Mouse (Mus musculus) kidney, postnatal 25 days (tissue): ENCODE data around the gene Tent5c.

ENCODE experiments used
- DNase-seq, 2 experiments: peaks; one replicate each; pipeline ENCODE4 v3.0.0; 2021; ENCODE audit warnings: mixed read lengths in 2 of 2

Tent5c gene

DNA sequence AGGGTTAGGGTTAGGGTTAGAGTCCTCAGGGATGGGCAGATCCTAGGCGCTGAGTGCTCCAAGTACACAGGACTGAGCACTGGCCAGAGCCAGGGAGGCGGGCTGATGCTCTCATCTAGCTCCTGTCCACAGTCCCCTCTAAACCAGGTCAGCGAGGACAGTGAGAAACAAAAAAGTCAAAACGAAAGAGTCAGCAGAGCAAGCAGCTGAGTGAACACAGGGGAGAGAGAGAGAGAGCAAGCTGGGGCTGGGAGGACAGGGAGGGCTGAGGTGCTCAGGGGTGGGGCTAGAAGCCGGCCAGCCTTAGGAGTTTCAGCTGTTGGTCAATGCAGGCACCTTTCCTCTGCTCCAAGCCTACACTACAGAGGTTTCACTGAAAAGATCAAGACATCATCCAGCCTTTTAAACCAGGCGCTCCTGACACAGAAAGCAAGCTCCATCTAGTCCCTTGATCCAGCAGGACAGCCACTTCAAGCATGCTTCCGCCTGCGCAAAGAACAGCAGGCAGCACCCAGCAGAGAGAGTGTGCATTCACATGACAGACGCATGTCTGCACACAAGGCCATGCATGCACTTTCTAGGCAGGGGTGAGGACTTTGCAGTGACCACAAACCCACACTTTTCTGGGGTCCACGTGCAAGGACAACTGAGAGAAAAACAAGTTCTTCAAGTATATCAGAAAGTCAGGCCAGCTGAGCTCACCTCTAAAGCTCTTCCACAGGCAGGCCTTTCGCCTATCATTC is 3.6 kb downstream of the Tent5c start:
- DNase-seq: peak; percentile 28 to 65

GRCm38 (mm10) chr3:100482971-100483610 is 6.0 kb downstream of the Tent5c start:
- no peak for DNase-seq

GRCm38 (mm10) chr3:100482324-100482911 is 6.7 kb downstream of the Tent5c start:
- no peak for DNase-seq

DNA sequence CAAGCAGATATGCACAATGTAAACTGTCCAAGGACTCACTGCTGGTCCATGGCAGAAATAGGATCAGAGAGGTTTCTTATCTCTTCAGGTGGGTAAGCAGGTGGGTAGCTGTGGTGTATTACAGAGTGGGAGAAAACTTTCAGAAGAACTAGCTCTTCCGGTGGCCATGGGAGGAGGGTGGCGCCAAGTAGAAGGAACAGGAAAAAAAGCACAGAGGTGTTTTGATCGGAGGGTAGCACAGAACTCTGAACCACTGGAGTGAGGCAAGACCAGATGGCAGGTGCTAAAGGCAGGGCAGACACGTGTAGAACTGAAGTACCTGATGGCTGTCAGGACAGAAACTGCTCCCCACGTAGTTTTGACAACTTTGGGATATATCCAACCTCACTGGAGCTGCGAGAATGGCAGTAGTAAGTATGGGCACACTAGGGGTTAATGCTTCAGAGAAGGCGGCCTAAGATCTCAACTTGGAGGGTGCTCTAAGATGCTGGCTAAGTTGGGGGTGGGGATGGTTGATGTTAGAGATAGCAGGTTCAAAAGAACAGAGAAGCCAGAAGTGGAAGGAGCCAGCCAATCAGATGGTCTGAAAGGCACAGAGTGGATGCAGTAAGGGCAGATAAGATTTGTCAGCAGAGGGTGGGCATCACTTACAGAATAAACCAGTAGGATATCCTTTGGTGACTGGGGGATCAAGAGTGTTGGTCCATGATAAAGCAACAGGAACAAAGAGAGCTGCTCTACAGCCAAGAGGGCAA is 8.7 kb downstream of the Tent5c start:
- DNase-seq: no peak

DNA sequence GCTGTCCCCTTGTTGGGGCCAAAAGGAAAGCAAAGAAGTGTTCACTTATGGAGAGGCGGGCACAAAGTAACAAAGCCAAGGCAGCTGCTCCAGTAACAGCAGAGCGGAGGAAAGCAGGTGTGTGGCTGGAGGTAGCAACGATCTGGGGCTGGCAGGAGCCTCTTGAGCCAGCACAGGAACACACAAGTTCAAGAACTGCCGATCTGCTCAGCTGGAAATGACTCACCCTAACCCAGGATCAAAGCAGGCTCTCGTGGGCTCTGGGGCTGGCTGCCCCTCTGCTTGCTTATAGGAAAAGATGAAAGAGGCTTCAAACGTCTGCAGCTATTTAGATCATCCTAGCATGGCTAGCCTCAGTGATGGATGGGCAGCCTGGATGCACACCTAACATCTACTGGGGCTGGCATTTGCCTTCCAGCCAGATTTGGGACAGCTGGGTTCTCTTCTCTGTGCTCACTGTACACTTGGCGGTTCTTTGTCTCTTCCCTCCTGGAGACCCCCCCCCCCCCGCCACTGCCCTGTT is 14.1 kb downstream of the Tent5c start:
- no peak for DNase-seq

DNA sequence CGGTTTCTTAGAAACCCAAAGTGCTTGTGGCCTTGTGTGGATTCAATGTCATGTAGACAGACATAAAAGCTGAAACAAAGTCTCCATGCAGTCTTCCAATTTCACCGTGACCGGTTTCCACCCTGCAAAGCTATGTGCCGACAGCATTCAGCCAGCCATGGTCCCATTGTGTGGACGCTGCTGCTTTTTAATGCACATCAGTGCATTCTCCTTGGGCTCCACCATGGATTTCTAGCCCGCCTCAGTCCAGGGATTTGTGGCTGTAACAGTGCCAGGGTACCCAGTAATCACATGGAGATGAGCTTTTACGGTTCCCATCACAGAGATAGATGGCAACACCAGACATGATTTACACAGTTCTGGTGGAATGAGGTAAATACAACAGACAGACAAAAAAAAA is 14.6 kb downstream of the Tent5c start:
- DNase-seq: no peak

GRCm38 (mm10) chr3:100473146-100473545 is 16.0 kb downstream of the Tent5c start:
- DNase-seq: peak in 1 of 2 experiments; percentile 50

GRCm38 (mm10) chr3:100470902-100471301 is 18.2 kb downstream of the Tent5c start:
- no peak for DNase-seq

GRCm38 (mm10) chr3:100470101-100470500 is 19.0 kb downstream of the Tent5c start:
- DNase-seq: no peak

- no peak for DNase-seq
These were observed 22.6 kb downstream of the Tent5c start for GRCm38 (mm10) chr3:100466551-100466950.

DNA sequence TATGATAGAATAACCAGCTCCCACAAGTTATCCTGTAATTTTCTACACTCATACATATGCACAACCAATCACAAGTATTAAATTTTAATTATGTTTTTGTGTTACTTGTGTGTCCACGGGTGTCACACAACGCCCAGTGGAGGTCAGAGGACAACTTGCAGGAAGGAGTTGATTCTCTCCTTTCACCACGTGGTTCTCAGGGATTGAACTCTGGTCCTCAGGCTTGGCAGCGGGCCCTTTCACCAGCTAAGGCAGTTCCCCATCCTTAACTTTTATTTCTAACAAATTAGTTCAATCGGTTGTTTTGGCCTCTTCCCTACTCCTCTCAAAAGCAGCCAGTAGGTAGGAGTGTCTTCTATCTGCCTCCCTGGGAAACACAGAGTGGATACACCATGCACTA is 24.5 kb downstream of the Tent5c start:
- DNase-seq: peak; percentile 39 to 61

DNA sequence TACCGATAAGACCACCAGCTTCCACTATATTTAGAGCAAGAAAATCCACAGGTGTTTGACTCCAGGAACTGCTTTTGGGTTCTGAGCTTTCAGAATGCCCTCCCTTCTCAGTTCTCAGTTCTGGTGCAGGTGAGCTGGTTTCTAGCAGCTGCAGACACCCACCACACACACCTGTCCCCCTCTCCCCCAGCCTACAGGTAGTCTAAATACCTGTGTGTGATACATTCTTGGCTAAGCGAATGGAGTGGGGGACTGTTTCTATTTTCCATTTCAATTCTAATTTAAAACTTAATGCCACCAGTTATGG is 25.2 kb downstream of the Tent5c start:
- DNase-seq: no peak

DNA sequence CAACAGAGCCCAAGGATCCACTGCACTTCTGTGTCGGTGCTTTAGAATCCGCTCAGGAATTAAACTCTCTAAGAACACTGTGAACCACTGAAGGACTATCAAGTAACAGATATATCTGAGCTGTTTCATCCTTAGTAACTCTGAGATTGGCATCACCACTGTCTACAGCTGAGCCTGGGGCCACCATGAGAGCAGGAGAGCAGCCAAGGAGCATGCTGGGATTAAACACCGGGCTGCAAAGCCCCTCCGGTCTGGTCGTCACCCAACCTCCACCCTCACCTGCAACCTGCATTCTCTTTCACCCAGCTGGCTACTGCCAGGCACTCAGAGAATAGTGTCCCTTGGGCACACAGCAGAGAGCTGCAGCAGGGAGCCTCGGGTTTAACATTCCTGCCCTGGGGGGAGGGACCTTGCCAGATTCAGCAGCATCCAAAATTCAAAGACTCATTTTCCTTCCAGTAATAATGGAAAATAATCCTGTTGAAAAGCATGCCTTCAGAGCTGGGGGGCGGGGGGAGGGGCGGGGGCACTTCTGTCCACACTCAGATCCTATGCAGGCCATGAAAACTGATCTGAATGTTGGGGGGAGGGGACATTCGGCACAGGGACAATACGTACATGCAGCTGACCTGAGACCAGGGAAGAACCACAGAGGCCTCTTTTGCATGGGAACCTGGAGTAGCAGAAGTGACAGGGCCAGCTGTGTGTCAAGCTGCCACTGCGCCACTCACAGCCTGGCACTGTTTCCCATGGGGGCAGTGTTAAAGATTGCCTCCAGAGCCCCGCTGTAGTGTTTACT is 25.8 kb downstream of the Tent5c start:
- no peak for DNase-seq

DNA sequence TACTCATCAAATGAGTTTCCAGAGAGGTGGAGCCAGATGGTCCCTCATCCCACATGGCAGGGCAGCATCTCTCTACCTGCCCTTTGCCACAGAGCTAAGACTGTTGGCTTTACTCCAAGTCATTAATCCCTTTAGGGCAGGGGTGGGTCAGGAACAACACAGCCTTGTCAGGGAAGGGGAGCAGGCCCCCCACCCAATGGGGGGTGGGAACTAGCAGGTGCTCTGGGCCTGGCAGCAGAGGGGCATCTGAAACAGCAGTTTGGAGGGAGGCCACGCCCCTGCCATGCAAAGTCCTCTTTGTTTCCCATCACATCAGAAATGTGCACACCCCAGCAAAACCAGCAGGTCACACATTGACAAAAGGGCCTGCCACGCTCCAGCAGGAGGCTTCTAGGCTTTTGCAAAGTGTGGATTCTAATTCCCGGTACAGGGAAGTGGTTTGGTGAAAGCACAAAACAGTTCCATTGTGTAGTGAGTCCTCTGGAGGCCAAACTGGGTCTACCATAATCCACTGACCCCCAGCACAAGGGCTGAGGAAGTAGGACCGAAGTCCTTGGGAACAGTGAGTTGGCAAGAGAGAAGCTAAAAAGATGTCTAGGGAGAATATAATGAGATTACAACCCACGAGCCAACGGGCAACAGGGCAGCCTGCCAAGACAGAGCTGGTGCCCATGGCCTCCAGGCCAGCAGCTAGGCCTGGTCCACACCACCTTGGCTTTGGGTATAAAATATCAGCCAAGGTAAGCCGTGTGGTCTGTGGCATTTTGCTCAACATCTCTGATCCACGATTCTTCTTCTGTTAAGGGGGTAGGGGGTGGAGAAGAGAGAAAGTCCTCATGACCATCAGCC is 26.7 kb downstream of the Tent5c start:
- DNase-seq: peak; percentile 72 to 84

- no peak for DNase-seq
These were observed 28.6 kb downstream of the Tent5c start for GRCm38 (mm10) chr3:100460510-100460909.

GRCm38 (mm10) chr3:100443798-100444500 is 45.2 kb downstream of the Tent5c start:
- no peak for DNase-seq

- no peak for DNase-seq
These were observed 46.6 kb downstream of the Tent5c start for GRCm38 (mm10) chr3:100442499-100442898.

DNA sequence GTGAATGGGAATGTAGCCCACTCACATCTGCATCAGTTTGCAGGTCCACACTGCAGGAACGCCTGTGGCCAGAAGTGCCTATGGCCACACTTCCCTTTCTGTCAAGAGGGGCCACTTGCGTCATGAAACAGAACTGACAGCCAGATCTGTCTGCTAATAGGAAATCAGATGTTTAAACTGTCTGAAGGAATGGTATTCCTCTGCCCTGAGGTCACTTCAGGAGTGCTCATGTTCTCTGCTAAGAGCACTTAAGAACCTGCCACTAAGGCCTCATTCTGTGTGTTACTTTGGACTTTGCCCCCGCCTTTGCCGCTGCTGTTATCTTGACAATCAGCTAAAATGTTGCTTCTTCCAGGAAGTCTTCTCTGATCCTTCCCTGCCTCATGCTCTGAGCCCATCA is 48.4 kb downstream of the Tent5c start:
- DNase-seq: peak in 1 of 2 experiments; percentile 19

- DNase-seq: no peak
These were observed 49.1 kb downstream of the Tent5c start for GRCm38 (mm10) chr3:100440009-100440408.

- DNase-seq: no peak
These were observed 50.0 kb downstream of the Tent5c start for GRCm38 (mm10) chr3:100439088-100439487.
